Mouse (Mus musculus): ENCODE measurements around the gene Qpct. TPM values are rescaled to one million over a fixed set of nuclear protein-coding genes. Genes with fewer than 3 reads are reported as not detected.

Gene Qpct
- total and polyA plus RNA-seq, 3 experiments: not detected

DNA sequence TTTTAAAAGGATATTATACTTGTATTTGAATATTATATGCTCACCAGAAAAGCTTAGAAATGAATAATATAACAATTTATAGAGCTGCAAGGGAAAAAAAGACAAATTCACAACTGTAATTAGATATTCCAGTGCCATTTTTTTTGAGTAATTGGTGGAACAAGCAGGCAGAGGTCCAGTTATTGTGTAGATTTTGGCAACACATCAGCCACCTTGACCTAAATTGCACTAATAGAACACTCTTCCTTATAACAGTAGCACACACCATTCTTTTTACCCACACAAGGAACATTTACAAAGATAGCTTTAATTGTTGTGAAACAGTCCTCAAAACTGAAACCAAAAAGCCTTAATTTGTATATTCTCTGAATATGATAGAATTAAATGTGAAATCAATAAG, 12.0 kb upstream of the Qpct start:
- no peaks in the 10 kb centered on the region for H3K36me3 ChIP-seq (replicated peaks in 1 of 2; ENCODE audit: control insufficient read depth in 1 of 2, insufficient read depth in 1 of 2, low read length in 1 of 2)
- no peak overlapping the region for H3K4me3 ChIP-seq (replicated peaks in 1 of 3; ENCODE audit: low read depth in 2 of 3, low read length in 2 of 3, poor library complexity in 1 of 3)
- in situ Hi-C loops (cut with MboI; ENCODE audit: low pct_ligation_motif_present, low pct_unique_long_range_greater_than_20kb, low sequenced_read_pairs) (no loop called here), dilution Hi-C loops (cut with MboI; ENCODE audit: extremely low pct_ligation_motif_present, extremely low pct_unique_long_range_greater_than_20kb, low sequenced_read_pairs) (no loop called here)
- no peak for TF ChIP-seq ZNF384 (IDR thresholded peaks at IDR 0.05; ENCODE audit: low read depth, low read length)
- TF ChIP-seq KAT2A (IDR thresholded peaks at IDR 0.05; ENCODE audit: insufficient replicate concordance, low read length): no peak
- TF ChIP-seq ZKSCAN1 (IDR thresholded peaks at IDR 0.05; ENCODE audit: borderline replicate concordance, low read depth, low read length): no peak
- no peak for TF ChIP-seq CHD2 (IDR thresholded peaks at IDR 0.05; ENCODE audit: low read length)
- no peak for TF ChIP-seq PAX5 (IDR thresholded peaks at IDR 0.05; ENCODE audit: low read length)
- no peak for TF ChIP-seq TCF12 (IDR thresholded peaks at IDR 0.05; ENCODE audit: low read depth, low read length)
- TF ChIP-seq SMC3 (IDR thresholded peaks at IDR 0.05; ENCODE audit: low read depth, low read length): no peak
- no peak for TF ChIP-seq ETS1 (conservative IDR thresholded peaks at IDR 0.05; ENCODE audit: low read depth, low read length)
- no peak for TF ChIP-seq POLR2A (IDR thresholded peaks at IDR 0.05; ENCODE audit: low read depth, low read length)
- TF ChIP-seq MAFK (IDR thresholded peaks at IDR 0.05; ENCODE audit: insufficient replicate concordance, low read length): no peak
- no peak for TF ChIP-seq USF1 (IDR thresholded peaks at IDR 0.05; ENCODE audit: low read depth, low read length)
- TF ChIP-seq E2F4 (IDR thresholded peaks at IDR 0.05; ENCODE audit: insufficient replicate concordance, low read depth, low read length): no peak
- TF ChIP-seq SIN3A (IDR thresholded peaks at IDR 0.05; ENCODE audit: low read length): no peak
- TF ChIP-seq CHD1 (IDR thresholded peaks at IDR 0.05; ENCODE audit: low read depth, low read length): no peak
- TF ChIP-seq NRF1 (IDR thresholded peaks at IDR 0.05; ENCODE audit: low read depth, low read length): no peak
- H3K27me3 ChIP-seq (replicated peaks): no peaks in the 10 kb centered on the region
- no peak for DNase-seq (ENCODE audit: extremely low read depth)
- no peaks in the 10 kb centered on the region for H3K9me3 ChIP-seq (replicated peaks; ENCODE audit: low read length)
- peaks cover 0 to 2% of the 10 kb centered on the region in 2 experiments; a peak in 1 of 4 replicates for H3K4me1 ChIP-seq (ENCODE audit: control insufficient read depth in 1 of 2, insufficient read depth in 2 of 2)
- H3K4me2 ChIP-seq (ENCODE audit: insufficient read depth, low read depth, poor library complexity, severe bottlenecking): no peak overlapping the region
- H3K79me2 ChIP-seq (replicated peaks; ENCODE audit: control insufficient read depth, extremely low read depth, insufficient read depth, poor library complexity, severe bottlenecking): no peaks in the 10 kb centered on the region
- no peak overlapping the region for H3K27ac ChIP-seq (ENCODE audit: insufficient read depth, low read depth)
- no peak overlapping the region for H3K9ac ChIP-seq (ENCODE audit: insufficient read depth, low read depth)

DNA sequence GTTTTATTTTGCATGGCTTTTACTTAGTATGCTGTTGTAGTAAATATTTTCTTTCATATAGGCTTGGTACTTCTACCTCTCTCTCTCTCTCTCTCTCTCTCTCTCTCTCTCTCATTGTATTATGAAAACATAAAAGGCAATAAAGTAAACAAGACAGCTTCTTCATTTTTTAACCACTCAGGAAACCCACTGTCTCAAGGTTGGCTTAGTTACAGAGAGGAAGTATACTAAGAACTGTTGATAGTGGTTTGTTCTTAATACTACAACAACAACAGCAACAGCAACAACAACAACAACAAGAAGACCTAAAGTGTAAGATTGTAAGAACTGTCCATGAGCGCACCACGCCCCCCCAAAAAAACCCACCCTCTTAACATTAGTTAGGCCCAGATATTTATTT, 8.0 kb upstream of the Qpct start:
- no peaks in the 10 kb centered on the region for H3K27me3 ChIP-seq (replicated peaks)
- H3K9me3 ChIP-seq (replicated peaks; ENCODE audit: low read length): no peaks in the 10 kb centered on the region
- no peak overlapping the region for H3K4me3 ChIP-seq (replicated peaks in 1 of 3; ENCODE audit: low read depth in 2 of 3, low read length in 2 of 3, poor library complexity in 1 of 3)
- in situ Hi-C loops (cut with MboI; ENCODE audit: low pct_ligation_motif_present, low pct_unique_long_range_greater_than_20kb, low sequenced_read_pairs): no loop called here
- peaks cover 0 to 2% of the 10 kb centered on the region in 2 experiments; a peak in 1 of 4 replicates for H3K4me1 ChIP-seq (ENCODE audit: control insufficient read depth in 1 of 2, insufficient read depth in 2 of 2)
- H3K79me2 ChIP-seq (replicated peaks; ENCODE audit: control insufficient read depth, extremely low read depth, insufficient read depth, poor library complexity, severe bottlenecking): no peaks in the 10 kb centered on the region
- dilution Hi-C loops (cut with MboI; ENCODE audit: extremely low pct_ligation_motif_present, extremely low pct_unique_long_range_greater_than_20kb, low sequenced_read_pairs): no loop called here
- TF ChIP-seq EP300 (IDR thresholded peaks at IDR 0.05; ENCODE audit: low read length) (no peak), ZKSCAN1 (IDR thresholded peaks at IDR 0.05; ENCODE audit: borderline replicate concordance, low read depth, low read length) (no peak), MEF2A (IDR thresholded peaks at IDR 0.05; ENCODE audit: borderline replicate concordance, low read depth, low read length) (no peak), TCF12 (IDR thresholded peaks at IDR 0.05; ENCODE audit: low read depth, low read length) (no peak), MAX (IDR thresholded peaks at IDR 0.05; ENCODE audit: low read length) (no peak), MXI1 (IDR thresholded peaks at IDR 0.05; ENCODE audit: low read depth, low read length) (no peak), MAFK (IDR thresholded peaks at IDR 0.05; ENCODE audit: insufficient replicate concordance, low read length) (no peak), CTCF (conservative IDR thresholded peaks at IDR 0.05 in 1 of 2, IDR thresholded peaks at IDR 0.05 in 1 of 2; ENCODE audit: low read depth in 2 of 2, low read length in 2 of 2) (no peak), E2F4 (IDR thresholded peaks at IDR 0.05; ENCODE audit: insufficient replicate concordance, low read depth, low read length) (no peak), ZC3H11A (IDR thresholded peaks at IDR 0.05; ENCODE audit: low read depth, low read length) (no peak), POLR2A (IDR thresholded peaks at IDR 0.05; ENCODE audit: low read depth, low read length) (no peak), USF1 (IDR thresholded peaks at IDR 0.05; ENCODE audit: low read depth, low read length) (no peak), USF2 (conservative IDR thresholded peaks at IDR 0.05; ENCODE audit: low read depth, low read length) (no peak), CHD1 (IDR thresholded peaks at IDR 0.05; ENCODE audit: low read depth, low read length) (no peak), JUND (conservative IDR thresholded peaks at IDR 0.05; ENCODE audit: low read depth, low read length) (no peak), TBP (conservative IDR thresholded peaks at IDR 0.05; ENCODE audit: low read depth, low read length) (no peak), UBTF (IDR thresholded peaks at IDR 0.05; ENCODE audit: low read depth, low read length) (no peak), SMC3 (IDR thresholded peaks at IDR 0.05; ENCODE audit: low read depth, low read length) (no peak), ELF1 (IDR thresholded peaks at IDR 0.05; ENCODE audit: low read depth, low read length) (no peak), POLR2AphosphoS2 (IDR thresholded peaks at IDR 0.05; ENCODE audit: low read depth, low read length) (no peak)
- H3K4me2 ChIP-seq (ENCODE audit: insufficient read depth, low read depth, poor library complexity, severe bottlenecking): no peak overlapping the region
- H3K9ac ChIP-seq (ENCODE audit: insufficient read depth, low read depth): no peak overlapping the region
- no peak for DNase-seq (ENCODE audit: extremely low read depth)
- H3K27ac ChIP-seq (ENCODE audit: insufficient read depth, low read depth): no peak overlapping the region
- H3K36me3 ChIP-seq (replicated peaks in 1 of 2; ENCODE audit: control insufficient read depth in 1 of 2, insufficient read depth in 1 of 2, low read length in 1 of 2): no peaks in the 10 kb centered on the region

Data from CH12.LX (cell line).